Mouse (Mus musculus): Measurements from ENCODE around the gene Prl.
A peak's percentile ranks its signal among the peaks of the same experiment; 100 is the strongest.
"Not testable (repeated sequence)": the region's sequence is repeated elsewhere in the genome, so short reads cannot be mapped to it uniquely, and the experiment has no call there.

Gene Prl

DNA sequence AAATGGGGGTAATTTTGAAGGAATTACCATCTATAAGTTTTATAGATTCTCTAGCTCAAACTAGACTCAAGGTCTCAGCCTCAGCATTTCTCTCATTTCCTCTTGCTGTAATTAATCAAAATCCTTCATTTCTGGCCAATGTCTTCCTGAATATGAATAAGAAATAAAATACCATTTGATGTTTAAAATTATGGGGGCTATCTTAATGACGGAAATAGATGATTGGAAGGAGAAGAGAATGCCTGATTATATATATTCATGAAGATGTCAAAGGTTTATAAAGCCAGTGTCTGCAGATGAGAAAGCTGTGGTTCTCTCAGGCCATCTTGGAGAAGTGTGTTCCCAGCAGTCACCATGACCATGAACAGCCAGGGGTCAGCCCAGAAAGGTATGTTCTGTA lies at the start of gene Prl:
Gene Prl (plus strand): TSS at position 301 of the 400 bp plus-strand sequence.
- no peak for DNase-seq

- DNase-seq: no peak
Observed at GRCm38 (mm10) chr13:27026614-27027013, 30.8 kb upstream of the Prl start.

GRCm38 (mm10) chr13:27027376-27027775 lies 30.0 kb upstream of the Prl start:
- no peak for DNase-seq

GRCm38 (mm10) chr13:27028501-27029240 lies 28.7 kb upstream of the Prl start:
- DNase-seq: no peak

DNA sequence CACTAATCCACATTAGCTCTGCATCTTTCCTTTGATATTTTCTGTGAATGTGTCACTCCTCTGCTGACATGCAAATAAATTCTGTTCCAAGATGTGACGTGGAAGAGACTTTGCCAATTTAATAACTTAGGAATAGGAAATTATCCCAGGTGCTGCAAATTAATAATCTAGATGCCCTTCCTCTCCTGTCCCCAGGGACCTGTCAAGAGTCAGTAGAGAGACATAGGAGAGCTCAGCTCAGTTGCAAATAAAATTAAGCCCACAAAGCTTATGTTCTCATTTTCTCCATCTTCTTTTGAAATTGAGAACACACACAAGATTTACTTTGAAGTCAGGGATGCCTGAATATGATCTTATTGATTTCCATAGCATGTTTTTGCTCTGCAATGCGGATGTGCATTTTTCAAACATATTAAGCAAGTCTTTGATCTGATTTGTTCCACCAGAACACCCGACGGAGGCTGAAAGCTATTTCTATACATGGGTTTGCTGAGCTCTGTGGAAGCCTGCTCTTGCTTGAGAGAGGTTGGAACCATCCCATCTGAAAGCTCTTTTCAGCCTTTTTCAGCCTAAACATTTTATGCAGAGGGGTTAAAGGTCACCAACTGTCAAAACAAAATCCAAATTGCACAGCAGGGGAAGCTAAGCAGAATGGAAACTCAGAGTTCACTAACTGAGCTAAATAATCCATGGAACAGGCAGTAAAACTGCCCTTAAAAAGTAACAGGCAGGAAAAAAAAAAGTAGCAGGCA lies 26.1 kb upstream of the Prl start:
- no peak for DNase-seq

- DNase-seq: no peak
Observed at GRCm38 (mm10) chr13:27031853-27032240, 25.5 kb upstream of the Prl start.

DNA sequence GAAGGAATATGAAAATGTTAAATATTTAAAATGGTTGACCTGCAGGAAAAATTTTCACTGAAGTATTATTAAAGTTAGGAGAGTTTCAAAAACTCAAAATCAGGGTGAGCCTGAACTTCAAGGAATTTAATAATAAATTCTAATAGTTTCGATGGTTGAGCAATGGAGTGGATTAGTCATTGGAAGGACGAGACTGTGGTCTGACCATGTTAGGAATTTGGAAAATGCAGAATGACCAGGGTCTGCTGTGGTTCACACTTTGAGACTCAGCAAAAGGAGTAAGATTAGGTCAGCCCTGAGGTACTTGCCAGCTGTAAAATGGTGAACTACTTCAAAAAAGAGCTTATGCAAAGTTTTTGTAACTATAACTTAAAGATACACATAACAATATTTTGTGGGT lies 24.4 kb upstream of the Prl start:
- no peak for DNase-seq

DNA sequence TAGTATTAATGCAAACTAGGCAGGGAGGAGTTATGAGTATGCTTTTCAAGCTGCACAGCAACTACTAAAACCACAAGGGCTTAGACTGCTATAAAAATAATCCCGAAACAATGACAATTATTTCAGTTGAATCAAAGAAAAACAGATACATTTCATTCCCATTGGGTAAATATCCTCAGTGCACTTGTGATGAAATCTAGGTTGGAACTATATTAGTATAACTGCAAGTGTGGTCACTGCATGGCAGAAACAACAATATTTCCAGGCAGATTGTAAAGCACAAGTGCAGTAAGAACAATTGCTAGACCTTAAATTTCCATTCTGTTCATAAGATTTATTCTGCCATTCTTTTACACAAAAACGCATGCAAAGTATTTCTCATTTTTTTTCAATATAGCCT lies 15.2 kb upstream of the Prl start:
- no peak for DNase-seq

DNA sequence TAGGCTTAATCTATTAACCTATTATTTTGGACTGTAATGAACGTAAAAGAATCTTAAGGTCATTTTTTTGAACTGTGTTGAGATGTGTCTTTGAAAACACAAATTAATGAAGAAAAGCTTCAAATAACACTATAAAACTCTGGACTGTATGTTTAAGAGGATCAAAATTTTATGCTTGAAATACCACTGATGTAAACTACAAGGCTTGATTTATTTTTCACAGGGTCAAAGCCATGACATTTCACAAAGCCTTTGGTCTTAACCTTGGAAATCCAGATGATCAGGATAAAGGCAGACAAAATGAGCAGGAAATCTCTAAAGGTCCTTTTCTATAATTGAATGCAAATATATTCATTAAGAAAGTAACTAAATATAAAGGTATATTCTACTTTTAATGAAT lies 14.0 kb upstream of the Prl start:
- no peak for DNase-seq

- peak in 1 of 2 experiments; percentile 3 for DNase-seq
Observed at GRCm38 (mm10) chr13:27059177-27059576, 1.8 kb downstream of the Prl start.

DNA sequence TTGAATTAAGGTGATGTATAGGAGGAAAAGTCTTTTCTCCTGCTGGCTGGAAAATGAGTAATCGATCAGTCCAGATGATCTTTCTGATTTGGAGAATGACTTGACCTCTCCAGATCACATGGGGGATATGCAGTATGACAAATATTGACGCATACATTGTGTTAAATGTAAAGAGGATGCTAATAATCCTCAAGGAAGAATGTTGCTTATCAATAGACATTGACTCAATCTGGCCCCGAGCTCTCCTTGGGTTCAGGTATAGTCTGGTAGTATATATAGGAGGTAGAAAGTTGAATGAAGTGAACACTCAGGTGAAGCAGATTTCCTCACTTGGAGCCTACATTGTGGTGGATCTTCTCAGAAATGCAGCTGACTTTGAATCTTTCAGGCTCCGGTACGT lies 36.5 kb downstream of the Prl start, which contains the start of gene Prl3d1:
Gene Prl3d1 (plus strand): TSS at position 301 of the 400 bp plus-strand sequence.
- not testable (repeated sequence) for DNase-seq

Data from cerebellum, postnatal 36 days (tissue).